Mouse (Mus musculus) embryonic fibroblast, embryonic 13.5 days (primary cell): Measurements from ENCODE around the gene Tmem92.

Source experiments
- CTCF ChIP-seq: IDR thresholded peaks from 2 replicates; pipeline ENCODE4 v1.5.1; 2011; ENCODE audit warnings: mild to moderate bottlenecking, control low read depth, low read length, moderate library complexity, borderline replicate concordance; ENCODE audit not compliant: insufficient read depth
- POLR2A ChIP-seq: IDR thresholded peaks from 2 replicates; pipeline ENCODE4 v1.6.1; 2011; ENCODE audit warnings: low read depth, mild to moderate bottlenecking, control low read depth, low read length, moderate library complexity

DNA sequence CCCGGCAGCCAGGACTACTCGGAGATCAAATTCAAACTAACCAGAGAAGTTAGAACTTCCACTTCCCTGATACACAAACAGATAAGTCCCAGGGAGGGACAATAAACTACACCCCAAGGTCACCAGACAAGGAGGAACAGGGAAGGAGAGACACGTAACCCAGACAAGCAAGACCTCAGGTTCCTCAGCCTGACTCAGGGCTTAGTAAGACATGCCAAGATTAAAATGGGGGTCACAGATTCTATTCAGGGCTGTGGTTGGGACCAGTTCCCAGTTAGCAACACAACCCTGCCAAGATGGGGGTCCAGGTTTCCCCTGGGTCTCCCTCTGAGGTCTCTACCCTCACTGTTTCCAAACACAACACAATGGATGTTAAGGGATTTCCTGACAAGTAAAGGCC, 22.1 kb downstream of the Tmem92 start:
- TF ChIP-seq CTCF, result no peak
- no peak for TF ChIP-seq POLR2A
